Mouse (Mus musculus) c-Kit-positive CD71-positive TER-119-positive erythroid progenitor cells, embryonic 14.5 days (primary cell): ENCODE measurements around the gene Draxin.
A peak's percentile ranks its signal among the peaks of the same experiment; 100 is the strongest.
"Not testable (repeated sequence)": the region's sequence is repeated elsewhere in the genome, so short reads cannot be mapped to it uniquely, and the experiment has no call there.

Experiments
- DNase-seq: peaks from one replicate; pipeline ENCODE4 v3.0.0-alpha.2; 2013; ENCODE audit warnings: low spot score

Gene Draxin

GRCm38 (mm10) chr4:148151267-148152168 lies 21.0 kb upstream of the Draxin start, which contains the start of gene Fbxo6:
Gene Fbxo6 (minus strand): TSS chr4:148152140.
- DNase-seq = peak; percentile 77

GRCm38 (mm10) chr4:148150953-148151266 lies 20.4 kb upstream of the Draxin start:
- DNase-seq = peak; percentile 39

- DNase-seq = no peak
These were observed 19.7 kb upstream of the Draxin start for GRCm38 (mm10) chr4:148150242-148150641.

- DNase-seq = no peak
These were observed 19.0 kb upstream of the Draxin start for GRCm38 (mm10) chr4:148149540-148149939.

- no peak for DNase-seq
These were observed 17.2 kb upstream of the Draxin start for GRCm38 (mm10) chr4:148147714-148148113.

GRCm38 (mm10) chr4:148143721-148144120 lies 13.2 kb upstream of the Draxin start:
- no peak for DNase-seq

- peak; percentile 91 for DNase-seq
These were observed 9.9 kb upstream of the Draxin start for GRCm38 (mm10) chr4:148140098-148141011.

- DNase-seq = no peak
These were observed 9.2 kb upstream of the Draxin start for GRCm38 (mm10) chr4:148139767-148140097.

GRCm38 (mm10) chr4:148137503-148137902 lies 7.0 kb upstream of the Draxin start:
- no peak for DNase-seq

- DNase-seq = no peak
These were observed 4.5 kb upstream of the Draxin start for GRCm38 (mm10) chr4:148134988-148135387.

- no peak for DNase-seq
These were observed 1.1 kb upstream of the Draxin start for GRCm38 (mm10) chr4:148131497-148132081.

- DNase-seq = no peak
These were observed 365 bp downstream of the Draxin start, which contains the start of gene Mad2l2 for GRCm38 (mm10) chr4:148130133-148130532. Gene Mad2l2 (plus strand): TSS chr4:148130384.

- no peak for DNase-seq
These were observed 1.8 kb downstream of the Draxin start for GRCm38 (mm10) chr4:148128672-148129071.

GRCm38 (mm10) chr4:148128241-148128640 lies 2.3 kb downstream of the Draxin start:
- no peak for DNase-seq

- DNase-seq = no peak
These were observed 7.8 kb downstream of the Draxin start for GRCm38 (mm10) chr4:148122694-148123066.

GRCm38 (mm10) chr4:148121982-148122693 lies 8.4 kb downstream of the Draxin start:
- DNase-seq = no peak

GRCm38 (mm10) chr4:148121362-148121761 lies 9.1 kb downstream of the Draxin start:
- no peak for DNase-seq

- no peak for DNase-seq
These were observed 9.9 kb downstream of the Draxin start for GRCm38 (mm10) chr4:148120555-148120954.

- not testable (repeated sequence) for DNase-seq
These were observed 10.9 kb downstream of the Draxin start for GRCm38 (mm10) chr4:148119578-148119977.

- DNase-seq = no peak
These were observed 13.1 kb downstream of the Draxin start for GRCm38 (mm10) chr4:148117392-148117791.

- DNase-seq = no peak
These were observed 13.8 kb downstream of the Draxin start for GRCm38 (mm10) chr4:148116657-148117056.

- no peak for DNase-seq
These were observed 15.0 kb downstream of the Draxin start for GRCm38 (mm10) chr4:148115467-148115866.
